Mouse (Mus musculus): ENCODE measurements around the gene Wbp1. TPM values are rescaled to one million over a fixed set of nuclear protein-coding genes. Genes with fewer than 3 reads are reported as not detected.
A peak's percentile ranks its signal among the peaks of the same experiment; 100 is the strongest.

Wbp1 gene
- polyA plus RNA-seq, 1 experiment from 2014 or later, result 182 TPM

- Histone ChIP-seq H3K36me3 (ENCODE audit: control insufficient read depth, insufficient read depth, low read length) (no peaks in the 10 kb centered on the region), H3K4me2 (ENCODE audit: low read depth, severe bottlenecking) (no peak overlapping the region), H3K27ac (replicated peaks; ENCODE audit: low read depth, low read length) (no peak overlapping the region), H3K27me3 (ENCODE audit: control insufficient read depth, insufficient read depth, low read length) (peaks cover 45% of the 10 kb centered on the region), H3K9ac (ENCODE audit: low read length) (no peak overlapping the region), H3K4me1 (ENCODE audit: control insufficient read depth, insufficient read depth, low read length) (peaks cover 16% of the 10 kb centered on the region), H3K9me3 (ENCODE audit: control insufficient read depth, low read length) (no peaks in the 10 kb centered on the region), H3K4me3 (ENCODE audit: low read depth, low read length) (no peak overlapping the region)
- no peak for DNase-seq (ENCODE audit: low spot score)
- WGBS, result 23% methylated on average over 2 of the region's 2 CpGs
- ATAC-seq (ENCODE audit: insufficient number of reproducible peaks, low FRiP score, low TSS enrichment, low read depth), result no peak
These were observed 46.4 kb downstream of the Wbp1 start for GRCm38 (mm10) chr6:83074979-83075378.

DNA sequence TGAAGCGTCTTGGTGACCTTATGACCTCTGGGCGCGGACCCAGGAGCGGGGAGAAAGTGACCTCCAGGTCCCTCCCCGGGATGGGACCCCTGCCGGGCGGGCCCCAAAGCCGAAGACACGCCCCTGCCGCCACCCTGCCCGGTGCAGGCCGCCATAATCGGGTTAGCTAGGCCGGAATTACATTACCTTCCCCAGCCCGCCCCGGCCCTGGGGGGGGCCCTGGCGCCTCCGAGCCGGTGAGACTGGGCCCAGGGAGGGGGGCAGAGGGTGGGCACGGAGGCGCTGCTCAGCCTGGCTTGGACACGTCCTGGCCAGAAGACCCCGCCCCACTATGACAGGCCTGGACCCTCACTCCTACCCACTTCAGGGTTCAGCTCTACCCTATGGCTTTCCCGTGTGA lies 50.1 kb downstream of the Wbp1 start:
- Histone ChIP-seq H3K9me3 (ENCODE audit: control insufficient read depth, low read length) (no peaks in the 10 kb centered on the region), H3K4me2 (ENCODE audit: low read depth, severe bottlenecking) (0 out of 2 replicates have a peak overlapping the region, but pooled peaks have one; percentile 15), H3K4me3 (ENCODE audit: low read depth, low read length) (peak overlapping the region; percentile 14; the same call in 1 of the 2 replicates), H3K4me1 (ENCODE audit: control insufficient read depth, insufficient read depth, low read length) (peaks cover 19% of the 10 kb centered on the region), H3K27ac (replicated peaks; ENCODE audit: low read depth, low read length) (no peak overlapping the region), H3K36me3 (ENCODE audit: control insufficient read depth, insufficient read depth, low read length) (no peaks in the 10 kb centered on the region), H3K27me3 (ENCODE audit: control insufficient read depth, insufficient read depth, low read length) (peaks cover 81% of the 10 kb centered on the region), H3K9ac (ENCODE audit: low read length) (0 out of 2 replicates have a peak overlapping the region, but pooled peaks have one; percentile 2)
- 1% methylated on average over 24 of the region's 24 CpGs for WGBS
- DNase-seq (ENCODE audit: low spot score) (peak; percentile 48), ATAC-seq (ENCODE audit: insufficient number of reproducible peaks, low FRiP score, low TSS enrichment, low read depth) (0 out of 2 replicates have a peak, but pooled peaks have one; percentile 55)

DNA sequence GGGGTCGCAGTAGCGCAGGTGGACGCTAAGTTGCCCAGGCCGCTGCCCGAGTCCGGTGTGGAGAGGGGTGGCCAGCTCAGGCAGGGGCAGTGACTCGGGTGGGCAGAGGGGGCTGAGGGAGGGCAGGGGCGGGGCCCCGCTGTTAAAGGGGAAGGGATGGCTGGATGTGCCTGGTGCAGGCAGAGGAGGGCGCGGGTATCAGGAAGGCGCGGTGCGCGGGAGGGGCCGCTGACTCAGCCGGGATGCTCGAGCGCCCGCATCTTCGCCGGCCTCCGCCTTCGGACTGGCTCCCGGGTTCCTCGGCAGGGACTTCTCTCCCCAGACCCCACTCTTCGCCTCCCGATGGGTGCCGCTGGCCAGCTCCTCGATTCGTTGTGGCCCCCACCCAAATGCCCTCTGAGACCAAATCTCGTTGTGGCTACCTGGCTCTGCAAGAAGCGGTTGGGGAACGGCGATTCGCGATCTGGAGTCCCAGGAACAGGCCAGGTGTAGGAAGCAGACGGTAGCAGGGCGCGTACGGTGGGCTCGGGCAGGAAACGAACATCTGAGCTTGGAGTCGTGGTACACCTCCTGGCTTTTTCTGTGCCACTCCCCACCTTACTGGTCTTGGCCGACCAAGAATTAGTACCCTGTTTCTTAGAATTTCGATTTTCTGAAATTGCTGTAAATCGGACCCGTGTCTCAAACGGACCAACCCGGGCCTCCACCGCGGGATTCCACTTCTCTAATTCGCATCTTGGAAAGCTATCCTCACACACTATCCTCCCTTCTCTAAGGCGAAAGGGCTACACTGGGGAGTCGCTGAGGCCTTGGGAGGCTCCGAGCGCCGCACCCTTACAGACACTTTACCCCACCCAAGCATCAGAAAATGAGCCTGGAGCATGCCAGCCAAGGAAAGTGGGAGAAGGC lies 50.8 kb downstream of the Wbp1 start:
- H3K27ac ChIP-seq (replicated peaks; ENCODE audit: low read depth, low read length), result no peak overlapping the region
- peak overlapping the region; percentile 27 for H3K4me3 ChIP-seq (ENCODE audit: low read depth, low read length)
- DNase-seq (ENCODE audit: low spot score) (peak; percentile 82), ATAC-seq (ENCODE audit: insufficient number of reproducible peaks, low FRiP score, low TSS enrichment, low read depth) (0 out of 2 replicates have a peak, but pooled peaks have one; percentile 29)
- under 1% methylated on average over 58 of the region's 58 CpGs for WGBS
- H3K4me1 ChIP-seq (ENCODE audit: control insufficient read depth, insufficient read depth, low read length), result peaks cover 19% of the 10 kb centered on the region
- no peaks in the 10 kb centered on the region for H3K9me3 ChIP-seq (ENCODE audit: control insufficient read depth, low read length)
- H3K27me3 ChIP-seq (ENCODE audit: control insufficient read depth, insufficient read depth, low read length), result peaks cover 88% of the 10 kb centered on the region
- peak overlapping the region; percentile 39 for H3K4me2 ChIP-seq (ENCODE audit: low read depth, severe bottlenecking)
- no peak overlapping the region for H3K9ac ChIP-seq (ENCODE audit: low read length)
- H3K36me3 ChIP-seq (ENCODE audit: control insufficient read depth, insufficient read depth, low read length), result no peaks in the 10 kb centered on the region

GRCm38 (mm10) chr6:83070247-83070310 lies 51.3 kb downstream of the Wbp1 start, which contains the start of gene Tlx2:
TSS of gene Tlx2 (minus strand) at chr6:83070293.
- 1% methylated on average over 10 of the region's 10 CpGs for WGBS
- Histone ChIP-seq H3K4me2 (ENCODE audit: low read depth, severe bottlenecking) (peak within 1 kb of the TSS; percentile 39), H3K9me3 (ENCODE audit: control insufficient read depth, low read length) (no peaks in the 10 kb centered on the region), H3K4me3 (ENCODE audit: low read depth, low read length) (peak within 1 kb of the TSS; percentile 27), H3K9ac (ENCODE audit: low read length) (no peak within 1 kb of the TSS), H3K36me3 (ENCODE audit: control insufficient read depth, insufficient read depth, low read length) (no peaks in the 10 kb centered on the region), H3K4me1 (ENCODE audit: control insufficient read depth, insufficient read depth, low read length) (peaks cover 19% of the 10 kb centered on the region), H3K27ac (replicated peaks; ENCODE audit: low read depth, low read length) (no peak within 1 kb of the TSS), H3K27me3 (ENCODE audit: control insufficient read depth, insufficient read depth, low read length) (peaks cover 93% of the 10 kb centered on the region)
- no peak for DNase-seq (ENCODE audit: low spot score)
- ATAC-seq (ENCODE audit: insufficient number of reproducible peaks, low FRiP score, low TSS enrichment, low read depth), result no peak

DNA sequence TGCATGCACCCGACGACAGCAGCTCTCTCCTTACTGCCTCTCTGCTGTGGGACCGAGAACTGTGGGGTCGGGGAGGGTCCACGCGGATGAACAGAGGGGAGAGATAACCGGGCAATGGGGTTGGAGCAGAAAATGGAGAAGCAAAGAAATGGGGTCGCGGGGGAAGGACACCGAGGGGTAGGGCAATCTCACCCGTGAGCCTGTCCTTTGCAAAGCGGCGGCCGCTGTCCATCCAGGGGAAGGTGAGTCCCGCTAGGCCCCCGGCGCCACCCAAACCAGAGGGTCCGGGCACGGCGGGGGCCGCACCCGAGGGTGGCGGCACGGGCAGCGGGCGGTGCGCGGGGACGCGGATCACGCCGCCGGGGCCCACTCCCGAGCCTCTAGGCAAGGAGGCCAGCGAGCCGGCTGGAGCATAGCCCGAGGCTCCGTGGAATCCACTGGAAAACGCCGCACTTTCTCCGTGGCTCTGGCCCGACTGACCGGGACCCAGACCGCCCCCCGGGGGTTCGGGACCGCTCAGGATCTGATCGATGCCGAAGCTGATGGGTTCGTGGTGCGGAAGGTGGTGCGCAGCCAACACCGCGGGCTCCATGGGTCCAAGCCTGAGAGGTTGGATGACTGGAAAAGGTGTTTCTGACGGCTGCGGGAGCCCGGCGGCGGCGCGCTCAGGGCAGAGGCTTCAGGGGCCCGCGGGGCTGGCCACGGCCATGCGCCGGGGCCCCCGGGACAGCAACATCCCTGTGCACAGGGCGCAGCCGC lies 51.7 kb downstream of the Wbp1 start:
- Histone ChIP-seq H3K4me3 (ENCODE audit: low read depth, low read length) (peak overlapping the region; percentile 27; the same call in 1 of the 2 replicates), H3K4me1 (ENCODE audit: control insufficient read depth, insufficient read depth, low read length) (peaks cover 19% of the 10 kb centered on the region), H3K9me3 (ENCODE audit: control insufficient read depth, low read length) (no peaks in the 10 kb centered on the region), H3K4me2 (ENCODE audit: low read depth, severe bottlenecking) (peak overlapping the region; percentile 39), H3K27me3 (ENCODE audit: control insufficient read depth, insufficient read depth, low read length) (peaks cover 96% of the 10 kb centered on the region), H3K9ac (ENCODE audit: low read length) (no peak overlapping the region), H3K27ac (replicated peaks; ENCODE audit: low read depth, low read length) (no peak overlapping the region), H3K36me3 (ENCODE audit: control insufficient read depth, insufficient read depth, low read length) (no peaks in the 10 kb centered on the region)
- WGBS, result 1% methylated on average over 66 of the region's 69 CpGs
- no peak for ATAC-seq (ENCODE audit: insufficient number of reproducible peaks, low FRiP score, low TSS enrichment, low read depth)
- DNase-seq (ENCODE audit: low spot score), result peak; percentile 73

MicroRNA genes within 50 kb of the gene (microRNA counts, 519-probe panel; counts per million panel counts)
- 1,363 counts per million, percentile 7 among the panel's probes with 10 or more counts for microRNA mmu-miR-3470a+mmu-miR-3470b

Small RNAs within 50 kb of the gene (microRNA-seq; reads per million reads assigned to microRNA genes)
- not detected for gene Mir3470a

Other genes with a start within 250 kb of the Wbp1 start
- gene Sema4f, start 181.8 kb downstream of the Wbp1 start, polyA plus RNA-seq (2014; fragmentation: Nextera tagmentation; extraction: Ambion mirVana), result 1.1 and 1.2 TPM in 2 replicates
- gene M1ap, start 174.7 kb downstream of the Wbp1 start, polyA plus RNA-seq (2014; fragmentation: Nextera tagmentation; extraction: Ambion mirVana), result 0.12 and 0.27 TPM in 2 replicates
- 6.5 and 7.3 TPM in 2 replicates for gene Dok1, start 88.1 kb downstream of the Wbp1 start, polyA plus RNA-seq (2014; fragmentation: Nextera tagmentation; extraction: Ambion mirVana)
- gene Loxl3, start 87.4 kb downstream of the Wbp1 start, polyA plus RNA-seq (2014; fragmentation: Nextera tagmentation; extraction: Ambion mirVana), result 10.1 and 13.7 TPM in 2 replicates
- gene Aup1, start 67.0 kb downstream of the Wbp1 start, polyA plus RNA-seq (2014; fragmentation: Nextera tagmentation; extraction: Ambion mirVana), result 122 and 123 TPM in 2 replicates
- 28.7 and 33.2 TPM in 2 replicates for gene Htra2, start 66.3 kb downstream of the Wbp1 start, polyA plus RNA-seq (2014; fragmentation: Nextera tagmentation; extraction: Ambion mirVana)
- 0.35 and 0.88 TPM in 2 replicates for gene Dqx1, start 63.7 kb downstream of the Wbp1 start, polyA plus RNA-seq (2014; fragmentation: Nextera tagmentation; extraction: Ambion mirVana)
- gene Tlx2, start 51.3 kb downstream of the Wbp1 start, polyA plus RNA-seq (2014; fragmentation: Nextera tagmentation; extraction: Ambion mirVana), result 0.13 TPM in 1 of 2 replicates, not detected in the other
- 44.3 and 47.0 TPM in 2 replicates for gene Pcgf1, start 43.7 kb downstream of the Wbp1 start, polyA plus RNA-seq (2014; fragmentation: Nextera tagmentation; extraction: Ambion mirVana)
- 0.81 and 2.0 TPM in 2 replicates for gene Lbx2, start 35.2 kb downstream of the Wbp1 start, polyA plus RNA-seq (2014; fragmentation: Nextera tagmentation; extraction: Ambion mirVana)
- 1.9 and 2.0 TPM in 2 replicates for gene Ccdc142, start 20.0 kb downstream of the Wbp1 start, polyA plus RNA-seq (2014; fragmentation: Nextera tagmentation; extraction: Ambion mirVana)
- 2.3 and 2.4 TPM in 2 replicates for gene Gm42688, start 19.9 kb downstream of the Wbp1 start, polyA plus RNA-seq (2014; fragmentation: Nextera tagmentation; extraction: Ambion mirVana)
- gene Mrpl53, start 12.5 kb downstream of the Wbp1 start, polyA plus RNA-seq (2014; fragmentation: Nextera tagmentation; extraction: Ambion mirVana), result 140 and 141 TPM in 2 replicates
- gene Mogs, start 6.1 kb downstream of the Wbp1 start, polyA plus RNA-seq (2014; fragmentation: Nextera tagmentation; extraction: Ambion mirVana), result 34.7 and 42.1 TPM in 2 replicates
- 20.8 and 21.7 TPM in 2 replicates for gene Ino80b, start 3.9 kb upstream of the Wbp1 start, polyA plus RNA-seq (2014; fragmentation: Nextera tagmentation; extraction: Ambion mirVana)
- 29.2 and 30.5 TPM in 2 replicates for gene Rtkn, start 13.9 kb upstream of the Wbp1 start, polyA plus RNA-seq (2014; fragmentation: Nextera tagmentation; extraction: Ambion mirVana)
- gene Wdr54, start 34.8 kb upstream of the Wbp1 start, polyA plus RNA-seq (2014; fragmentation: Nextera tagmentation; extraction: Ambion mirVana), result 11.5 and 13.7 TPM in 2 replicates
- gene 1700003E16Rik, start 34.8 kb upstream of the Wbp1 start, polyA plus RNA-seq (2014; fragmentation: Nextera tagmentation; extraction: Ambion mirVana), result 0.58 and 1.1 TPM in 2 replicates
- 70.4 and 71.4 TPM in 2 replicates for gene Dctn1, start 44.4 kb upstream of the Wbp1 start, polyA plus RNA-seq (2014; fragmentation: Nextera tagmentation; extraction: Ambion mirVana)
- 0.16 and 0.47 TPM in 2 replicates for gene Slc4a5, start 98.3 kb upstream of the Wbp1 start, polyA plus RNA-seq (2014; fragmentation: Nextera tagmentation; extraction: Ambion mirVana)
- 59.7 and 59.9 TPM in 2 replicates for gene Mthfd2, start 204.3 kb upstream of the Wbp1 start, polyA plus RNA-seq (2014; fragmentation: Nextera tagmentation; extraction: Ambion mirVana)
- 69.7 and 78.6 TPM in 2 replicates for gene Mob1a, start 204.5 kb upstream of the Wbp1 start, polyA plus RNA-seq (2014; fragmentation: Nextera tagmentation; extraction: Ambion mirVana)
- 143 and 157 TPM in 2 replicates for gene Bola3, start 227.6 kb upstream of the Wbp1 start, polyA plus RNA-seq (2014; fragmentation: Nextera tagmentation; extraction: Ambion mirVana)

Data from limb, embryonic 11.5 days (tissue).